Mouse (Mus musculus) gastrocnemius, postnatal 4 days (tissue): ENCODE results near the gene Adk. TPM values are rescaled to one million over a fixed set of nuclear protein-coding genes. Genes with fewer than 3 reads are reported as not detected.

Experiments
- DNase-seq, 2 experiments: peaks; one replicate each; pipeline ENCODE4 v3.0.0; 2021 to 2022; ENCODE audit warnings: low spot score in 2 of 2, mixed read lengths in 2 of 2
- total RNA-seq, 2 experiments: library from RNA; stranded (reverse); gene quantifications; 2 replicates each; pipeline ENCODE4 v1.2.3; 2021

Adk gene
- total RNA-seq, 2 experiments from 2014 or later: 40.6 to 57.3 TPM

GRCm38 (mm10) chr14:21143406-21144115 lies 91.2 kb downstream of the Adk start:
- DNase-seq: peak in 1 of 2 experiments; percentile 51

- DNase-seq: no peak
These were observed 94.8 kb downstream of the Adk start for GRCm38 (mm10) chr14:21147171-21147570.

DNA sequence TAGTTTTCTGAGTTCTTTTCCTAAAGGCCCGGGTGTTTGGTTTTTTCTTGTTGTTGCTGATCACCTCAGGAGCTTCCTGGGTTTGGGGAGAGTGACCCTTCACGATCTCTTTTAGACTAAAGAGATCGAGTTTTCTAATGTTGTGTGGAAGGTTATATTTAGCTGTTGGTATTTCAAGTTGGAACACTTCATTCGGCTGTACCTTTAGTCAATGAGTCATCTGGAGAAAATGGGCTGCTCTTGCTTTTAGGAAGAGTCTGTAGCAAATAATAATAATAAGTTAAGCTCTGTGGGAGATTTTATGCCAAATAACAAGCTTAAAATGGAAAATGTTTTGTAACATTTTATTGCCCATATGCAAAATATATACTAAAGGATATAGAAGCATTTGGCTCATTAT lies 97.9 kb downstream of the Adk start:
- DNase-seq: no peak

DNA sequence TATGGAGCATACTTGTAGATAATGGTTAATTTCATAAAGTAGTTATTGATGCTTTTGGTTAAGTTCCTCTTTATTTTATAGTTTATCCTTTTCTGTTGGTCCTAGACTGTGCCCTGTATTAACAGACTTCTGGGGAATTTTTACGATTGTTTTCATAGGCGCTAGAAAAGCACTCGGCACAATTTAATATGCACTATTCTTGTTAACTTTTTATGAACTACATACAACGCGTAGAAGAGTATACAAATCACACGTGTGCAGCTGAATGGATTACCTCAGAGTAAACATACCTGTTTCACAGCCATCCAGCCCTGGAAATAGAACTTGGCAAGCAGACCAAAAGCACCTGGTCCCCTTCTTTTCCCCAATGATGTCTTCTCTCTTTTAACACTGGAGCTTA lies 99.7 kb downstream of the Adk start:
- no peak for DNase-seq

DNA sequence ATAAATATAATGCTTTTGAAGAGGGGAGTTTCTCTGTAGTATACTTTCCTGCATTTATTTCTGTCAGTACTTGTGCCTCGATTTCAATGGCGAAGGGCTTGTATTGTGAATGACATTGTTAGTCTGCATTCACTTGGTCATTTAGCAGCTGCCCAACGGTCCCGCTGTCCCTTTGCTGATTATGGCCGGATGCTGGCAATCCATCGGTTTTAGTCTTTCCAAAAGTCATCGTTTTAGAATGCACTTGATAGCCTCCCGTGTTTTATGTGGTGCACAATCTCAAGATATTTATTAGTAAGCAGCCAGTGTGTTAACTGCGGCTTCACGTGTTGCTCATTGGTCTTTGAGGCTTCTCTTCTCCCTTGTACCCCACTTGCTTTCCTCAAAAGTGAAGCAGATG lies 113.3 kb downstream of the Adk start:
- no peak for DNase-seq

- no peak for DNase-seq
These were observed 113.7 kb downstream of the Adk start for GRCm38 (mm10) chr14:21166114-21166513.

GRCm38 (mm10) chr14:21173973-21174745 lies 121.8 kb downstream of the Adk start:
- no peak for DNase-seq

DNA sequence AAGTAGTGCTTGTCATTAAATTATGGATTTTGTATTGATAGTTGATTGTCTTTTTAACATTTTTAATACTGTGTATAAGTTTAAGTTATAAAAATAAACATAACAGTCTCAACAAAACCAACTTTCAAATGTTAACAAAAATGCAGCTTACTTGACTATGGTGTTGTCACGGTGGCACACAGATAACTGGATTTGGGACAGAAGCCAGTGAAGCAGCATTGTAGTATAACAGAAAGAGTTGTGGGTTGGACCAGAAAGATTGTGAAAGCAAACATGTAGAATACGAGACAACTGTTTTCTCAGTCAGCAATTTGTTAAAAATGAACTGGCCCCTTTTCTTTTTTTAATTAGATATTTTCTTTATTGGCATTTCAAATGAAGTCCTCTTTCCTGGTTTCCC lies 122.4 kb downstream of the Adk start:
- no peak for DNase-seq

- no peak for DNase-seq
These were observed 125.4 kb downstream of the Adk start for GRCm38 (mm10) chr14:21177781-21178180.

GRCm38 (mm10) chr14:21178356-21178755 lies 126.0 kb downstream of the Adk start:
- DNase-seq: no peak

- no peak for DNase-seq
These were observed 128.7 kb downstream of the Adk start for GRCm38 (mm10) chr14:21181053-21181452.

DNA sequence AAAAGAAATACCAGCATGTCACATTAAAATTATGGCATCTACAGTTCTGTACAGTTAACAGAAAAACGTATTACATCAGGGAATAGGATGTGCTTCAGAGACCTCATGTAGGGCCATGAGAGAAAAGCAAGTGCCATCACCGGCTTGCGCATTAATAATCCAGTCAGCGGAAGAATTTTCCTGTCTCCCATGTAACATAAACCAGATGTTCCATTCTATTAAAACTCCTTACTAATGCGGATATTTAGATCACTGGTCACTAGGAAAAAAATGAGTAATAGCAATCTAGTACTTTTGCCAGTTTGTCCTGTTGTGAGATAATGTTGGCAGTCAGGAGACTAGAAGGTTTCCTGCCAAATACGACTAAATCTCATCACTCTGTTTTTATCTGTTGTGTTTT lies 139.6 kb downstream of the Adk start:
- no peak for DNase-seq

- no peak for DNase-seq
These were observed 140.4 kb downstream of the Adk start for GRCm38 (mm10) chr14:21192749-21193148.

DNA sequence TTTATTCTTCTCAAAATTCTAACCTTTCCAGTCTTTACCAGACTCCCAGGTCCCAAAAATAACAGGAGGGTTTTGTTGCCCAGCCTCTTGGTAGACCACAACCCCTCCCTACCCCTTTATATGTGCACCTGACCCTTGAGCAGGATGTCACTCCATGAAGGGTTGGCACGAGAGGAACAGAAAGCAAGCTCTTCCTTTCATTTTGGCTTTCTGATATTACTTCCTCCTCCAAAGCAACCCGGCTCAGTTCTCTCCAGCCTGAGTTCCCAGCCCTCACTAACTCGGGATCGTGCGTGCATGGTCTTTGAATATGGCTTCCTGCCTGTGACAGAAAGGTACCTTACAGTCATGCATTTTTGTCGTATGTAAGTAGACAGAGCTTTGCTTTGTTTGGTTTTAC lies 142.0 kb downstream of the Adk start:
- no peak for DNase-seq

GRCm38 (mm10) chr14:21200850-21201249 lies 148.5 kb downstream of the Adk start:
- no peak for DNase-seq

GRCm38 (mm10) chr14:21206472-21206871 lies 154.1 kb downstream of the Adk start:
- no peak for DNase-seq

DNA sequence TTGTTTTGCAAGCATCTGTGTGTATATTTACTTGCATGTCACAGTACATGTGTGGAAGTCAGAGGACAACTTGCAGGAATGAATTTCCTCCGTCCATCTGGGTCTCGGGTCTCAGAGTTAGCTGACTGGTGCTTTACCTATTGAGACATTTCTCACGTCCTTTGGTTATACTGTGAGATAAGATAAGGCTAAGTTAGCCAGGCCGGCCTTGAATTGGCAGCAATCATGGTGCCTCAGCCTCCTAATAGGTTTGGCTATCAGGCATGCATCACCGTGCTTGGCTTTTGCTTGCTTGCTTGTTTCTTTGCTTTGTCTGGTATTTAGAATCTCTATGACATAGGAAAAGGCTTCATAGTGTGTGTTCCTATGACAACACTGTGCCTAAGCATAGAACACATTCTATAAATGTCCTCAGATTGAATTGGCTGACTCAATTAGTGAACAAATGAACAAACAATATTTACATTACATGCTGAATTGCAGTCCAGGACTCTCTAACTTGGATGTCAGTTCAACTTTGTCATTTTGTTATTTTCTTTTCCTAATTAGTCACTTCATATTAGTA lies 169.3 kb downstream of the Adk start:
- DNase-seq: no peak

GRCm38 (mm10) chr14:21222206-21222605 lies 169.8 kb downstream of the Adk start:
- no peak for DNase-seq

DNA sequence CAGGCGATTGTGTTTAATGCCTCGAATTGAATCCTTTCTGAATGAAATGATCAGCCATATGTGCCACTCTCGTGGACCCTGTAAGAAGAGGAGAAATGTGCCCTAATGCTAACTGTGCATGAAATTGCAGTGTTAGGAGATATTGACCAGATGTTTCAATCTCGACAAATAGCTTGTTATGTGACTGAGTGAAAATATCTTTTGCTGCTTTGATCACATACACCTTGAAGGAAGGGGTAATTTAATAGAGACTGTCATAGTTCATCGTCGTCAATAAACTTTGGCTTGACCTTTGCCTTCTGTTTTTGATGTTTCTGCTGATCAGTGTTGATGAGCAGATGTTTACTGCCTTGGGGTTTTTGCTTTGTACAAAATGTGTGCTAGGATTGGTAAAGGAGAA lies 171.1 kb downstream of the Adk start:
- DNase-seq: no peak

DNA sequence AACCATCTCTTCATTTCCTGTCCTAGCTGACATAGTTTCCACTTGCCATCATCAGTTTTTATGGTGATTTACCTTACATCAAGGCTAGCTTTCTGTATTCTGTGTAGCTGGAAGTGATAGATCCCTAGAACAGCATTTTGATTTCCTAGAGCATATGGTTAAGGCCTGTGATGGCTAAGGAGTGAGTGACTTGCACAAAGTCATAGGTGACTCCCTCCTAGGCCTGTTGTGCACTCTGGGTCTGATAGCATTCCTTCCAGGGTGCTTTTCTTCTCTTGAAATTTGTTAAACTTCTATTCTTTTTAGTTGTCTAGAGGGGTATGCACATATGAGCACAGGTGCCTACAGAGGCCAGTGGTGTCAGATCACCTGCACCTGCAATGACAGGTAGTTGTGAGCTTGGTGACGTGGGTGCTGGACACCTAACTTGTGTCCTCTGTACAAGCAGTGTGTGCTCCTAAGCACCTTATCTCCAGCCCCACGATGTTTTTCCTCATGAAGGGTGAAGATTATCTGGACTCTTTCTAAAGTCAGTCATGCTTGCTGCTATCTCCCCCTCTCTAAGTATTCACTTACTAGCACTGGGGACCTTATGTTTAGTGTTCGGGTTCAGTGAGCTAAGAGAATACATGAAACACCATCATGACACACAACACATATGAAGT lies 171.7 kb downstream of the Adk start:
- DNase-seq: no peak

- no peak for DNase-seq
These were observed 184.7 kb downstream of the Adk start for GRCm38 (mm10) chr14:21237051-21237450.

DNA sequence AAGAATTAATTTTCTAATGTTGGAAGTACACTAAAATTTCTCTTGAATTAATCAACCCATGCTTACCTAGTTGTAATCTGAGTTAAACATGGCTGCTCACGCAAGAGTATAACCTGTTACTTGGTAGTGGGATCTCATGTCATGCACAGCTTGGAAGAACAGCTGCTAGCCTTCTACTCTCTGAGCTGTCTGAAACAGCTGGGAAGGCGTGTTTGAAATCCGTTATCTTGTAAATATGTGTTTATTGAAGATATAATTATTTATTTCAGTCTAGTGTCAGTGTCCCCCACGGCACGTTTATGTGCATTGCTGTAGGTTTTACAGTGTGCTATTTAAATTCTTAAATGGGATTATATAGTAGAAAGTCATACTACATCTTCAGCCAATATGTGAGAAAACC lies 188.7 kb downstream of the Adk start:
- no peak for DNase-seq
